Mouse (Mus musculus) adipose tissue, adult 10 weeks (tissue): Measurements from ENCODE around the gene Ttc30a2. TPM values are rescaled to one million over a fixed set of nuclear protein-coding genes. Genes with fewer than 3 reads are reported as not detected.

Experiments used
- polyA plus RNA-seq: library from polyadenylated mRNA; stranded (reverse); fragments of 350-450 nt; fragmentation: Illumina TruSeq; extraction: RNeasy Lipid Tissue Mini Kit (QIAGEN cat#74804); gene quantifications from one replicate; pipeline ENCODE4 v1.2.3, GENCODE M21; 2014; ENCODE audit warnings: low read depth, low replicate concordance

Ttc30a2 gene
- 2.2 TPM for polyA plus RNA-seq

DNA sequence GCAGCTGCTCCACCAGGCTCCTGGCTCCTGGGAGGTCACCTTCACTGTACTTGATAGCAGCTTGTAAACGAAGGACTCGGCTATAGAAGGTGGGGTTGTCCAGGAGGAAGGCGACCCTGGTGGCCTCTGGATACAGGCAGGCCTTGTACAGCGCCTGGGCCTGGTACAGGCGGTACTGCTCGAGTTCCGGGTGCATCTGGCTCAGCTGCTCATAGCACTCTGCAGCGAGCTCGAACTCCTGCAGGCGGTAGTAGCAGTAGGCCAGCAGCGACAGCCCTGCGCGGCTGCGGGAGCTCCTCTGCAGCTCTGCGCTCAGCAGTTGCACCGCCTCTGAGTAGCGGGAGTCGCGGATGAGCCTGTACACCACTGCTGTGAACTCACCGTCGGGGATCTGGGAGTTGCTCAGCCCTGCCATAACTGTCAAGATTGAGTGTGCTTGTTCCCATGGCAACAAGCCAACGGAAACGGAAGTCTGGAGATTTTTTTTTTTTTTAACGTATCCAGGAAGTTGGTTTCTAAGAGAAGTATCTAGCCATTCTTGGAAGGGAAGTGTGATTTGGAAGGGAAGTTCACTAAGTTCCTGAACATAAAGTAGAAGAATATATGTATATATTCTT is at the start of gene Ttc30a2:
Ttc30a2 (minus strand) TSS at position 419 of the 617 bp plus-strand sequence.

GRCm38 (mm10) chr2:75981440-75982081 is 3.6 kb upstream of the Ttc30a2 start, which contains the start of gene Ttc30a1:
Gene Ttc30a1, minus strand, starts transcription at chr2:75981967.

DNA sequence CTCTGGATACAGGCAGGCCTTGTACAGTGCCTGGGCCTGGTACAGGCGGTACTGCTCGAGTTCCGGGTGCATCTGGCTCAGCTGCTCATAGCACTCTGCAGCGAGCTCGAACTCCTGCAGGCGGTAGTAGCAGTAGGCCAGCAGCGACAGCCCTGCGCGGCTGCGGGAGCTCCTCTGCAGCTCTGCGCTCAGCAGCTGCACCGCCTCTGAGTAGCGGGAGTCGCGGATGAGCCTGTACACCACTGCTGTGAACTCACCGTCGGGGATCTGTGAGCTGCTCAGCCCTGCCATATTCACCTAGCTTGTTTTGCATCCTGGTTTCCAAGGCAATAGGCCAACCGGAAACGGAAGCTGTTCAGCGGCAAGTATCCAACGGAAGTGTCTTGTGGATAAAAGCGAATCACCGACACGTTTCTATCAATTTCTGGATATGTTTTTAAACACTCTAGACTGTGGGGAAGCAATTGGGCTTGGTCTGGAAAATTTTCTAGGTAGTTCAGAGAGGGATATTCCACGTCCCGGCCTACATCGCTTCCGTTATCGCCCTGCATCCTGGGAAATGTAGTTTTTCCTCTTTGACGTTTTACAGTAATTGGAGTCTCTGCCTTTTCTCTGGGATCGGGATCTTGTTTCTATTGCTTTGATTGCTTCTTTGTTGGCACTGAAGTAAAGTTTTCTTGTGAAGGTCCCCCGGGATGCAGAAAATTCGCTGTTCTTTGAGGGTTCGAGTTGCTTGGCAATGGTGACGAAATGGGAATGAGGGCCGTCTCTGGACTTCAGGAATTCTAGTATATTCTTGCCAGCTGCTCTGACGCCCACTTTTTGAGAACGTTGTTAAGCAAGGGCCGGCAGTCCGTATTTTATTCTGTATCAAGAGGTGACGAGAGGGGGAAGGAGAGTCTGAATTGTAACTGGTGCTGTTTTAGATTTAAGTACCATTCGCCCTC is 39.6 kb downstream of the Ttc30a2 start, which contains the start of gene Ttc30b:
Ttc30b (minus strand) TSS at position 469 of the 947 bp plus-strand sequence.

Other genes starting within 250 kb of the Ttc30a2 start
- gene Agps, start 146.0 kb downstream of the Ttc30a2 start, polyA plus RNA-seq = 10.9 TPM
- 11.7 TPM for gene Ttc30b, start 39.6 kb downstream of the Ttc30a2 start, polyA plus RNA-seq
- 4.4 TPM for gene Ttc30a1, start 3.8 kb upstream of the Ttc30a2 start, polyA plus RNA-seq